Mouse (Mus musculus) Muller cell, postnatal 12 days (primary cell): ENCODE measurements around the gene Qprt.
"Not testable (repeated sequence)": the region's sequence is repeated elsewhere in the genome, so short reads cannot be mapped to it uniquely, and the experiment has no call there.

ENCODE experiments used
- DNase-seq: peaks from one replicate; pipeline ENCODE4 v3.0.0-alpha.2; 2015; ENCODE audit errors: inconsistent ontology term

The Qprt gene

GRCm38 (mm10) chr7:127098521-127098920 is 23.5 kb downstream of the Qprt start:
- no peak for DNase-seq

GRCm38 (mm10) chr7:127096456-127096855 is 25.6 kb downstream of the Qprt start:
- no peak for DNase-seq

- no peak for DNase-seq
These were observed 28.1 kb downstream of the Qprt start for GRCm38 (mm10) chr7:127093914-127094313.

- peak; percentile 22 for DNase-seq
These were observed 30.7 kb downstream of the Qprt start, which contains the start of gene AI467606 for GRCm38 (mm10) chr7:127091114-127091896. Gene AI467606, plus strand, starts transcription at chr7:127091359.

GRCm38 (mm10) chr7:127090154-127091113 is 31.6 kb downstream of the Qprt start:
- no peak for DNase-seq

GRCm38 (mm10) chr7:127088901-127089845 is 32.9 kb downstream of the Qprt start:
- DNase-seq = no peak

GRCm38 (mm10) chr7:127088083-127088482 is 33.9 kb downstream of the Qprt start:
- DNase-seq = no peak

GRCm38 (mm10) chr7:127087278-127088010 is 34.6 kb downstream of the Qprt start, which contains the start of gene Zg16:
Gene Zg16, minus strand, starts transcription at chr7:127087328.
- not testable (repeated sequence) for DNase-seq

- DNase-seq = not testable (repeated sequence)
These were observed 36.3 kb downstream of the Qprt start for GRCm38 (mm10) chr7:127085751-127086150.

GRCm38 (mm10) chr7:127084794-127085193 is 37.2 kb downstream of the Qprt start:
- DNase-seq = no peak

GRCm38 (mm10) chr7:127083689-127084088 is 38.3 kb downstream of the Qprt start:
- no peak for DNase-seq

GRCm38 (mm10) chr7:127082995-127083394 is 39.0 kb downstream of the Qprt start:
- no peak for DNase-seq

- DNase-seq = no peak
These were observed 39.8 kb downstream of the Qprt start for GRCm38 (mm10) chr7:127082271-127082670.

GRCm38 (mm10) chr7:127080045-127080444 is 42.0 kb downstream of the Qprt start:
- DNase-seq = no peak

- no peak for DNase-seq
These were observed 44.3 kb downstream of the Qprt start for GRCm38 (mm10) chr7:127077692-127078091.

- no peak for DNase-seq
These were observed 45.8 kb downstream of the Qprt start for GRCm38 (mm10) chr7:127076188-127076587.

- DNase-seq = no peak
These were observed 48.8 kb downstream of the Qprt start for GRCm38 (mm10) chr7:127073221-127073620.

- DNase-seq = no peak
These were observed 51.1 kb downstream of the Qprt start for GRCm38 (mm10) chr7:127070871-127071413.

GRCm38 (mm10) chr7:127066317-127066716 is 55.7 kb downstream of the Qprt start:
- no peak for DNase-seq

- no peak for DNase-seq
These were observed 56.5 kb downstream of the Qprt start for GRCm38 (mm10) chr7:127065538-127065937.
